Mouse (Mus musculus) embryonic fibroblast, embryonic 13.5 days (primary cell): ENCODE data around the gene Gm11985.

Experiments used
- CTCF ChIP-seq: IDR thresholded peaks from 2 replicates; pipeline ENCODE4 v1.5.1; 2011; ENCODE audit warnings: mild to moderate bottlenecking, control low read depth, low read length, moderate library complexity, borderline replicate concordance; ENCODE audit not compliant: insufficient read depth
- POLR2A ChIP-seq: IDR thresholded peaks from 2 replicates; pipeline ENCODE4 v1.6.1; 2011; ENCODE audit warnings: low read depth, mild to moderate bottlenecking, control low read depth, low read length, moderate library complexity

DNA sequence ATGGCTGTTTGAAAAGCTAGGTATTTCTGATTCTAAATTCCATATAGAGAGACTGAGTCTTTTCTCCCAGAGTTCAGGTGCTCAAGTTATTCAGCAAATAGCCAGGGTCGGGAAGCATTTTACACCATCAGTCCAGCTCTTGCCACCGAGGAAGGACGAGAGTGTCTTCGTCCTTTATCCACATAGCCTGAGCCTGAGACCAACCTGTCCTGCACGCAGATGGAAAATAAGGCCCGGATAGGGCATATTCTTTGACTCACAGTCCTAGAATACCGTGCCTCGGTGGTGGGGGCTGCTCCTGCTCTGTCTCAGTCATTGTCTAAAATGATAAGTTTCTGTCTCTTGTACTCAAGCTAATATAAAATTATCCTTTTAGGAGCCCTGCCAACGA, 12.0 kb upstream of the Gm11985 start:
- TF ChIP-seq POLR2A = no peak
- TF ChIP-seq CTCF = no peak
